Mouse (Mus musculus) skeletal muscle tissue, adult 2 months (tissue): ENCODE measurements around the gene Col4a2.
A peak's percentile ranks its signal among the peaks of the same experiment; 100 is the strongest.

Experiments used
- DNase-seq: peaks from one replicate; pipeline ENCODE4 v3.0.0-alpha.2; 2012; ENCODE audit warnings: low read depth, low spot score

The Col4a2 gene

DNA sequence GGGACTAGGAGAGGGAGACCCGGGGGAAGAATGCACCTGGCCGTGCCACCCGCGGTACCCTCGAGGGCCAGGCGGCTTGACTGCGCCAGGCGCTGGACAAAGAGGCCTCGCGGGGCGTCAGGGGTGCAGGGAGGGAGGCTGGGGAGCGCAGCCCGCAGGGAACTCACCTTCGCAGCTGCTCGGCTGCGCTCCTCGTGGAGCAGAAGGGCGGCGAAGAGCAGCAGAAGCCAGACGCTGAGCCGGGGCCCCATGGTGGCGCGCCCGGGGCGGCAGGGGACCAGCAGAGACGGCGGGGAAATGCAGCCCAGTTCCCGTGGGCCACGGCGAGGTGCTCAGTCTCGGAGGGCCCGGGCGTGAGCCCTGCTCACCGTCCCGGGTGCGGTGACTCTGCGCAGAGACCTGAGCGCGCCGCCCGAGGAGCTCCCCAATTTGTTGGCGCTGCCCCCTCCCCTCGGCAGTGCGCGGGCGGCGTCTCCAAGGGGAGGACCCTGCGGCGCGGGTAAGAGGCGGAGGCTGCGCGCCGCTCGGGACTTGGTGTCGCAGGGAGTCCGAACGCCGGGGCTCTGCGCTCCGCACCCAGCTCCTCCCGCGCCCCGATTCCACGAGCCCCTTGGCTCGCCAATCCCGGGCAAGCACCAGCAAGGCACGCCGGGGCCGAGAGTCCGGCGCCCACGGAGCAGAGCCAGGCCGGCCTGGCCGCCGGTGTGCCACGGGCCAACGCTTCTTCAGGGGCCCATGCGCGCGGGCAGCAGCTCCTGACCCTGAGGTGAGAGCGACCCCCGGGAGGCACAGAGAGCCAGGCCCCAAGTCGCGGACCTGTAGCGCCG lies at the start of gene Col4a2, which contains the start of gene Col4a1:
Gene Col4a2 (plus strand): TSS at position 457 of the 827 bp plus-strand sequence.
Gene Col4a1 (minus strand): TSS at position 478 of the 827 bp plus-strand sequence.
- DNase-seq, result peak; percentile 47

DNA sequence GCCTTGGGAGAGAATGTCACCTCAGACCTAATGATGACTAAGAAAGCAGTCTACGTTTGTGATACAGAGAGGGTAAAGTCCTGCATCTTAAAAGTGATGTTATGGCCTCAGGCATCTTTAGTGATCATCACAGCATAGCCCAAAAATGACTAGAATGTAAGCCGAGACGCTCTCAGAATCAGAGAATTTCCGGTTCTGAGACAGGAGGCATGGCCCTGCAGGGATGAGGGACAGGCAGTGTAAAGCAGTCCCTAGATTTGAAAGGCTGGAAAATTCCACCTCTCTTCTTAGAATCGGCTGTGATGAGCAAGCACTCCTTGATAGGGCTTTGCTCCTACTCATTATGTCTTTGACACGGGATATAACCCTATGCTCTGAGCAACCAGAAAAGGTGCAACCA lies 48.8 kb upstream of the Col4a2 start:
- DNase-seq, result no peak

DNA sequence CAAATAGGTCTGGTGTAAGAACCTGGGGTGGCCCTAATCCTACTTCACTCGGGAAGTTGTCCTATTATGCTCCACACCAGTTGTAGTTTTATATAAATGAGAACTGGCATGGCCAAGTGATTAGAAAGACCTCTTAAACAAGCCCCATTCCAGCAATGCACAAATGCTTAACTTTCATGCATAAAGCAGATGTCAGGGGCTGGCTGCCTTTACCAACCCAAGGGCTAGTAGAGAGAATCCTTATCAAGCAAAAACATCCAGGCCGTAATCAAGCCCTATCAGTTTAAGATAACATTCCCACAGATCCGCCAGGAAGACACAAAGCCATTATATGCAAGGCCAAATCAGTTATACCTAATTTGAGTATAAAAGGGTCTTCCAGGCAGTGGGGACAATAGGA lies 46.6 kb upstream of the Col4a2 start:
- DNase-seq, result no peak

DNA sequence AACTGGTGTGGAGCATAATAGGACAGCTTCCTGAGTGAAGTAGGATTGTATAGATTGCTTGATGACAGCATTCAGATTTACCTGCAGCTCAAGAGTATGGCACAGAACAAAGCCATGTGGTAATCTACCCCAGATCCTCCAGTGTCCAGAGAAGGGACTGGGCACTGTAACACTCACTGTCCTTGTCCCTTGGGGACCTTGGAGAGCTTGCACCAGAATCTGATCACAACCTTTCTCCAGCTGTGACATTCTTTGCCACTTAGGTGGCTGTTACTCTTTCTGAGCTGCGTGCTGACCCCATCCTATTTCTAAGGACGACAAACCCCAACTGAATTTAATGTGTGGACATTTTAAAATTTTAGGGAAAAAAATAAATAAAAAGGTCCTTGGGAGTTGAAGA lies 46.1 kb upstream of the Col4a2 start:
- no peak for DNase-seq

DNA sequence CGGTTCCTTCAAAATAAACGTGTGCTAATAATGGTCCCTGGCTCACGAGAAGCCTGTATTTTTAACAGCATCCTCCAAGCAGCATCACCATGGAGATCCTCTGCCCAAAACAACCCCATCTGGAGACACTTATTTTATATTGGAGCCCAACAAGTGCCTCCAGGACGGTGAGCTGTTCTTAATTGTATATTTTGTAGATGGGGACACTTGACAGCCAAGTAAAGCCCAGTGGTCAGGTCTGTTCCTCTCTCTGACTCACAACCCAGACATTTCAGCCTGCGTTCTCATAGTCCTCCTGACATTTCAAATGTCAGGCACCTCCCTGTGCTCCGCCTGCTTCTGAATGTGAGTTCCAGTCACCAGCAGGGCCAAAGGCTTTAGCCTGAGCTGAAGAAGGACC lies 43.9 kb upstream of the Col4a2 start:
- no peak for DNase-seq

DNA sequence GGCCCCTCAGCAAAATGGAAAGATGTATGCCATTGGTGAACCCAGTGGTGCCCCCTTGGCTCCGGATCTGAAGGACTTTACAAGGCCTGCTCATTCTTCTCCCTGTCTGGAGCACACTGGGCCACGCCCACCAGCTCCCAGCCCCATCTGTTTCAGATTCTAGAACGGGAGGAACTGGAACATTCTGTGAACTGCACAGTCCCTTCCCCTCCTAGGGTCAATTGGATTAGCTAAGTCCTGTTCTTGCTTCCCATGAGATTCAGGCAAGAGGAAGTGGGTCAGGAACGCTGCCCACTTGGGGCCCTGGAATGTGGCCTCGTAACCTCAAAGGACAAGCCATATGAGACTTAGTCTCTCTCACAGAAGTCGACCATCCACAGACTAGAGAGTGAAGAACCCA lies 41.8 kb upstream of the Col4a2 start:
- peak; percentile 69 for DNase-seq

DNA sequence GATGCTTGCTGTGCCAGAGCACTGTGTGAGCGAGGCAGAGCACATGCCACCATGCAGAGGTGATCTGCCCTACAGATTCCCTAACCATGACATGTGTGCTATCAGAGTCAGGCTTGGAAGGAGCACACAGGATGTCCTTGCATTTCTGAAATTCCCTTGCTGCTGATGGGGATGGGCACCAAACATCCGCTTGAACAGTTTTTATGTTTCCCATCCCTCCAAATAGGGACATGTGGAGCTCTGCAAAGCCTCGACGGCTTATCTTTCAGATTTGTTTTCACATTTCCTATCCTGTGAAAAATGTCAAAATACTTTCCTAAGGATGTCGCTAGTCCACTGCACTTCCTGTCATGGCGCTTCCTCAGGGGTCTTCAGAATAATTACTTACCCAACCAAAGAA lies 40.4 kb upstream of the Col4a2 start:
- no peak for DNase-seq

DNA sequence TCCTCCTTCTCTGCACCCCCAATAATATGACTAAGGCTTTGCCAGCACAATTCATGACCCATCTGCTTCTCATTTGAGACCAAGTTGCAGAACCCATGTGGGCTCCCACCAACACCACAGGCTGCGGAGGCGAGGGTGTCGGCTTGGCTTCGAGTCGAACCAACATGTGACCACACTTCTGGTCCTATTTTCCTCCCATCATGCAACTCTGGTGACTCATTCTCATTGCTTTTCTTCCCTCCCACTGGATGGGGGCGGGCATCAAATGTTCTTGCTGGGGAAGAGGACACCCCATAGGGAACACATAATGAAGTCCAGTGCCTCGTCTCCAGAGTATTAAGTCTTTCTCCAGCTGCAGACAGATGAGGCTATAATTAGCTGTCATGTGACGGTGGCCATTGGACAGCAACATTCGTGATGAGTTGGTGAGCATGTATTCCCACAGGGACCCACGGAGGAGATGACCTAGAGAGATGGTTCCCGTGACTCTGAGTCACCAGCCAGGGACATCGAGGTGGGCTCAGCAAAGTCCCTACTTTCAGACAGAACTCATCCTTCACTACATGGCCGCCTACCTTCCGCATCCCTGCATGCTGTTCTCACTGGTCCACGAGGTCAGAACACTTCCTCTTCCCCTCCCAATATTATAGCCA lies 39.0 kb upstream of the Col4a2 start:
- peak; percentile 86 for DNase-seq

DNA sequence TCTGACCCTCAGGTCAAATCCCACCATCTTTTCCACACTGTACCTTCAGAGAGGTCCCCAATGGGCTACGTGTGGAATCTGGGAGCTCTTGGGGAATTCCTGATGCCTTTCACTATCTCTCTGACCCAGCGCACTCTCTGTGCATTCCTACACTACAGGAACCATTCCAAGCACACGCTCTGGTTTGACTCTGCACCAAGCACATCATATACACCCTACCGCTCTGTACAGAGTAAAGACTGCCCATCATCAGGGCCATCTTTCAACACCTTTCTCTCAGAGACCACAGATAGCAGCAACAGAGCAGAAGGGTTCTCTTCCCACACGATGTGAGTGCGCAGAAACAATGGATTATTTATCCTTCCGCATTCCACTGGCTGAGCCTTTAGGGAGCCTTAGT lies 38.2 kb upstream of the Col4a2 start:
- no peak for DNase-seq

DNA sequence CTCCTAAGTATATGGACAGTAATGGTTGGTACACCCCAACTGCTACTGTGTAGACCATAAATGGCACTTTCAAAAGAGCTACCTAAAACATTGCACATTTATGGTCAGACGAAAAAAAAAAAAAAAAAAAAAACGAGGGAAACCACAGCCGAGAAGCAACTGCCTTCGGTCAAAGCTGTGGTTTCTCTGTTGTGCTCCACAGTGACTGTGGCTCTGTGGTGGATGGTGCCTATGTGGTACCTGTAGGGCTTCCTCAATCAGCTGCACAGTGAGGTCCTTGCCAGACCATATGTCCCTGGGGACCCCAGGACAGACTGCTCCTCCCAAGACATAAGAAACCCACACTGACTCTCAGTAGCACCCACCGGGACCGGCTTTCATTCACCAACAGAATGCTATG lies 36.3 kb upstream of the Col4a2 start:
- DNase-seq, result no peak

DNA sequence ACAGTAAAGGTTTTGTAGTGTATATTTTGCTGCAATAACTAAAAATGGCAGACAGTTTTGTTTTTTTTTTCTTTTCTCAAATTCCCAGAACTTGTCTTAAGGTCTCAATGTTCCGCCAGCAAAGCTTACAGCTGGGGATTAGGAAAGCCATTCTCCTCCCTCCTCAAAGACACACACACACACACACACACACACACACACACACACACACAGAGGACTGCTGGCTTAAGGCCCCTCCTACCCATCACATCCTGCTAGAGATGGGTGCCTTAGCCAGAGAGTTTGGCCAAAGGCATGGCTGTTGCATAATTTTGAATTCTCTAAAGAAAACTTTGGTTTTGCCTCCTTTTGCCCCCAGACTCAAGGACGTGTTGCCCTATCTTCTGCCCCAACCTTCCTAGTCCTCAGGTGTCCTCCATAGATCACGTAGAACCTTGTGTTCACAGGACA lies 35.0 kb upstream of the Col4a2 start:
- peak; percentile 78 for DNase-seq

DNA sequence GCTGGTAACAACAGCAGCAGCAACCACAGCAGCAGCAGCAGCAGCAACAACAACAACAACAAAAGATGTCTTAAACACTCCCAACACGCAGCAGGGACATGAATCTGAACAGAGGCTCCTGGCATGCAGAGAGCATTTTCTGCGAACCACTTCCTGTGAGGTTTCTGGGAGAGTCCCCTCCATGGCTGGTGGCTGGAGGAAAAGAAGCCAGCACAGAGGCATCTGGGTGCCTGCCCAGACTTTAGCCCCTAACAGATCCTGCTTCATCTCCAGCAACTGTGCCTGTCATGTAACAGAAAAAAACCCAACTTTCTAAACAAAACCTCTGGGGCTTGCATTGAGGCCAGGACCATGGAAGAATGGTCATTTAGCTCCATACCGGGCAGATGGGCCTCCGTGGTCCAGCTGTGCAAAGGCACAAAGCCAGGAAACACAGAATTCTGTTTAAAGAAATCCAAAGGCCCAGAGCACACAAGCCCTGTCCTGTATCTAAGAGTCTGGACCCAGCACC lies 34.4 kb upstream of the Col4a2 start:
- DNase-seq, result peak; percentile 69

DNA sequence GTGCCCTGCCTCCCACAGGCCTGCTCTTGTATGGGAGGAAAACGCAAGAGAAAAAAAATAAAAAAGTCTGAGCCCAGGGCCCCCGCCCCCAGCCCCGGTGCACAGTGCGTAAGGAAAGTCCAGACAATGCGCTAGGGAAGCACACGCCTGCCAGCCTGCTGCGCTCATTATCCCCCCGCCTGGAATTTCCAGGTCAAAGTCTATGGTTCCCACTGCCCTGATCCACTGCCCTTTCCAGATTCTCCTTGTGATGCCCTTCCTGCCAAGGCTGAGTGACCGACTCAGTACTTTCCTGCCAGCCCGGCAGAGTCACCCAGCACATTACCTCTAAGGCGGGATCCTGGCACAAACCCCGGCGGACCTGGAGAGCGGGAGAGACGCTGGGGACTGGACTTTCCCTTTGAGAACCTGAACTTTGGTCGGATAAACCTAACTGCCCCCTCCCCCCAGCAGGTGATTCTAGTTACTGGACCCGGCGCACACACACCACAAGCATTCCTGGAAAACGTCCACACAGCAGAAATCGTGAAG lies 33.2 kb upstream of the Col4a2 start:
- no peak for DNase-seq

DNA sequence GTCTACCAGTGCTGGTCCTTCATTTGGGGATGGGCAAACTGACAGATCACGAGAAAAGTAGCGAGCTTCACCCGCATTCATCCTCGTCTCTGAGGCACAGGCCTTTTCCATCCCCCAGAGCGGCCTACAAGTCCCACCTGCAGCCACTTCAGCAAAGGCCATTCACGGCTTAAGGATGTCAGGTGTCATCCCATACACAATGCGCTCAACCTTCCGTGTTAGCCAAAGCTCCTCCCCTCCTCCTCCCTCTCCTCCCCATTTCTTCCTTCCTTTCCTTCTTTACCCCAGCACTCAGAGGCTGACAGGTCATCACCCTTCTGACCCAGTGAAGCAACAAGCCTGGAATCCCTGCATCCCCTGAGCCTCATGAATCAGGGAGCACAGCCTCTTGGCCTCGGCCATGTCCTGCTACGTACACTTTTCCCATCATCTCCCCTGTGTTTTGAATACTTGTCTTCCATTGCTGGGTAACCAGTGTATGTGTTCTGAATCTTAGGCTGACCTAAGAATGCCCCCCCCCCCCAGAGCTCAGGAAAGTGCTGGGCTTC lies 31.8 kb upstream of the Col4a2 start:
- peak; percentile 54 for DNase-seq

DNA sequence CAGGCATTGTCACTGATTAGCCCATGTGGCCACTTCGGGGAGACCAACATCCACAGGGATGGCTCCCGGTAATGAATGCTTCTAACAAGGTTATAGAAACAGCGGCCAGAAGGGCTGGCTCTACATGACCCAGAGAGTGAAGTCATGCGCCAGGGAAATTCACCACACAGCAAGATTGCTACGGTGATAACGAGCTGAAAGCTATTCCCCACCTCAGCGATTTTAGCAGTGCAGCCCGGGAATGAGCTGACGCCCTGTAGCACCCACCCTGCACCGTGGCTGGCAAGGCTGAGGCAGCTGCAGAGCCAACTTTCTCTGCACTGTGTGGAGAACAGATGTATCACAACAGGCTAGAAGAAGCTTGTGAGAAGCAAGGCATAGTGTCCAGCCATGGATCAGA lies 30.5 kb upstream of the Col4a2 start:
- DNase-seq, result no peak

DNA sequence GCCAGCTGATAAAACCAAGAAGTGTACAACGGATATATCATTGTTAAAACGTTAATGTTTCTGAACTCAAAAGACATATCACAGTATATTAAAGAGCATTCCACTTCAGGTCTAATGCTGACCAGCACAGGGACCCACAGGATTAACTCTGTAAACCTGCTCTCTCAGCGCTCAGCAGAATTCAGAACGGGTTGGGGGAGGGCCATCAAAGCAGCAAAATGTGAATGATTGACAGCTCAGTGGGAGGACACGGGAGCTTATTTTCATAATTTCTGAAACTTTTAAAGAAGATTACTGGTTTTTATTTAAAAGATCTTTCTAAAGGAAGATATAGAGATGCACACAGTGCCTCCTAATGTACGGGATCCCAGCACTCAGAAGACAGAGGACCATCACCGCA lies 29.9 kb upstream of the Col4a2 start:
- no peak for DNase-seq

DNA sequence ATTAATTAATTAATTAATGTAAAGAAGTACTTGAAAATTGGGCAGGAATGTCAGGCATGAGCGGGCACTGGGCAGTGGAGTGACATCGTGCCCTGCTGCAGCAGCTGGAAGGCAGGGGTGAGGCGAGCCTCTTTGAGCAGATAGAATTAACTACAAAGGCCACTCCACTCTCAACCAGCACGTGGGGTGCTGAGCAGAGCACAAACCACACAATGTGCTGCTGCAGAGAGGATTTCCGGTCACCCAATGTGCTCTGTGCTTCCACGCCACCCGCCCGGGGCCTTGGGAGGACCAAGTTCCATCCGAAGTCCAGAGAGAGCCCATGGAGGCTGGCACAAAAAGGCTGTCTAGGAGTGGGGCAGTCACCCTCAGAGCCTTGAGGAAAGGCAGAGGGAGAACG lies 29.4 kb upstream of the Col4a2 start:
- DNase-seq, result no peak

DNA sequence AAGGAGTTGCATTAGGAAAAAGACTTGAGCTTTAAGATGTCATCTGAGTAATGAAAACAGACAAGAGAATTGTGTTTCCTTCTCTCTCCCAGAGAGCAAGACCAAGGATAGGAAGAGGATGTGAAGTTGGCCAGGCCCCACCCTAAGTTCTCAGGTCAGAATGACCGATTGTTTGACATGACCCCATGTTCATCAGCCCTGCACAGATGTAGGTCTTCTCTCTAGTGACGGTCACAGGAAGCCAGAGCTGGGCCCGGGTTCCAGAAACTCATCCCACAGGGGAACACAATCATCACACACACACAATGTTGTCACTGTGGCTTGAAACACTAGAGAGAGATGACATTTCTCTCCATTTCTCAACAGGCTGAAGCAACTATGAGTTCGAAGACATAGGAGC lies 27.2 kb upstream of the Col4a2 start:
- no peak for DNase-seq

DNA sequence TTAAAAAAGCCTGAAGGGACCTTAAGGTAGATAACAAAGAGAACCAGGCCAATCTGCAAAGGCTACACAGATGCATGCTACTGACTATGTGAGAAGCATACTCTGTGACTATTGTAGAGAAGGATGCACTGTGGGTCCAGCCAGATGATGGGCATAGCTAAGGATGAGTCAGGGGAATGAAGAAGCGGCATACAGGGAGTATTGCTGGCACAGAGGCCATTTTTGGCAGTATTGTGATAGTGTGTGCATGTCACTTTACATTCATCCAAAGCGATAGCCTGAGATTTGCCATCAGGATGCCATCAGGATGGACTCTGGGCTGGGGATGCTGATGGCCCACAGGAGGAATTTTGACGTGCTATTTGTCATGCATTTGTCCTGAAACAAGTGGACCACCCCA lies 25.5 kb upstream of the Col4a2 start:
- DNase-seq, result no peak

DNA sequence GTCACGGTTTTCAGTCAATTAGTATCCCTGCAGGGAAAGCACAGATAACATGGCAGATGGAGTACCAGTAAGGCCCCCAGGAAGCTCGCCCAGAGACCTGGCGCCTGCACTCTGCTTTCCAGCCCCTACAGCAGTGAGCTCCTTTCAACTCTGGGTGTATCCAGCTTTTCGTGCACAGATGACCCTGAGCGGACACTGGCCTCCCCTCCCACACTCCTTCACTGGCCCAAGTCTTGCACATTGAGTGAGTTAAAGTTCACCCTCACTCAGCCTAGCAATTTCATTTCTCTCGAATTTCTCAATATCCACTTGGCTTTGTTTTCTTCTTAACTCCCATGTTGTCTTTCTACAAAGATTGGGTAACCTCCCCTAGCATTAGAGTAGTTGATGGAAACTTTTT lies 24.3 kb upstream of the Col4a2 start:
- DNase-seq, result peak; percentile 56

DNA sequence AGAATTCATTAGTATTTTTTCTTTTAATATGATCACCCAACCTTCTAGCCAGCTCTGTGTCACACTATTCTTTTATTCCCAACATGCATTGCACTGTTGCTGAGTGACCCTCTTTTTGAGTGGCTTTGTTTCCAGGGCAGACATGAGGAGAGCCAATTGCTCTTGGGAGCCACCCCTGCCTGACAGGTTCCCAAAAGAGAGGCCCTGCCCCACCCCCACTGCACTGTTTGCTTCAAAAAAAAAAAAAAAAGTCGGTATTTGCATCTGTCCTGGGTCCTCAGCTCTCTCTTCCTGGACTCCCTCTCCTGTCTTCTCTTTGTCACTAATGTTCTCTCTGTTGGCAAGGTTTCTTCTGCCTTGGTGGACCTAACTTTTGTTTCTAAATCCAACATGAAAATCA lies 22.1 kb upstream of the Col4a2 start:
- DNase-seq, result no peak

DNA sequence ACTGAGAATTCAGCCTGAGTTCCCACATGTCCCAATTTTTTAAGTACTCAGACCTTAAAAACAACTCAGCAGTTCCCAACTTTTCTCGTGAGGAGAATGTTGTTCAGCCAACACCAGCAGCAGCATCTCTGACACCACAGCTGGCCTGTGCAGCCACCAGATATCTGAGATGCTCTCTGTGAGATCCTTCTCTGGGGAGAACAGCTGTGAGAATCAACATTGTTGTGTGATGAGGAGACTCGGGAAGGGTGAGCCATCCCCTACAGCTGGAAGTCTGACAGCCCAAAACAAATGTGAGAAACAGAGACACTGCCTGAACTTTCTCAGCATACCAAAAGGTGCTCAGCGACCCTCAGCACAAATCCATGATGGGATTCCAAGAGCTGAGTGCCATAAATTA lies 20.0 kb upstream of the Col4a2 start:
- DNase-seq, result peak; percentile 81
